Mouse (Mus musculus) erythroblast, embryonic 14.5 days (primary cell): ENCODE results near the gene Elp4. TPM values are rescaled to one million over a fixed set of nuclear protein-coding genes. Genes with fewer than 3 reads are reported as not detected.

Experiments
- H3K27me3 ChIP-seq: 2 replicates; pipeline ENCODE4 v1.6.1; 2012; ENCODE audit warnings: inconsistent platforms; ENCODE audit not compliant: control insufficient read depth
- H3K36me3 ChIP-seq: 2 replicates; pipeline ENCODE4 v1.6.1; 2012; ENCODE audit warnings: mild to moderate bottlenecking, inconsistent platforms; ENCODE audit not compliant: control insufficient read depth
- H3K4me1 ChIP-seq: 2 replicates; pipeline ENCODE4 v1.6.1; 2012; ENCODE audit warnings: inconsistent platforms; ENCODE audit not compliant: control insufficient read depth
- H3K4me3 ChIP-seq: replicated peaks from 2 replicates; pipeline ENCODE3; 2012; ENCODE audit warnings: moderate library complexity, mild to moderate bottlenecking, inconsistent platforms
- H3K9me3 ChIP-seq: 2 replicates; pipeline ENCODE4 v1.6.1; 2012; ENCODE audit warnings: low read length, inconsistent platforms, mixed read lengths; ENCODE audit not compliant: control insufficient read depth
- GATA1 ChIP-seq: IDR thresholded peaks from 2 replicates; pipeline ENCODE4 v1.6.1; 2012; ENCODE audit warnings: low read length, inconsistent platforms, mixed read lengths
- TAL1 ChIP-seq: IDR thresholded peaks from 3 replicates; pipeline ENCODE4 v1.6.1; 2012; ENCODE audit warnings: low read length, inconsistent platforms, mixed read lengths
- polyA plus RNA-seq: library from polyadenylated mRNA; stranded (reverse); fragments of >175 nt; gene quantifications from 2 replicates; pipeline ENCODE4 v1.2.3, GENCODE M21; 2012

The Elp4 gene
- polyA plus RNA-seq, 1 experiment, result 0.64 TPM

DNA sequence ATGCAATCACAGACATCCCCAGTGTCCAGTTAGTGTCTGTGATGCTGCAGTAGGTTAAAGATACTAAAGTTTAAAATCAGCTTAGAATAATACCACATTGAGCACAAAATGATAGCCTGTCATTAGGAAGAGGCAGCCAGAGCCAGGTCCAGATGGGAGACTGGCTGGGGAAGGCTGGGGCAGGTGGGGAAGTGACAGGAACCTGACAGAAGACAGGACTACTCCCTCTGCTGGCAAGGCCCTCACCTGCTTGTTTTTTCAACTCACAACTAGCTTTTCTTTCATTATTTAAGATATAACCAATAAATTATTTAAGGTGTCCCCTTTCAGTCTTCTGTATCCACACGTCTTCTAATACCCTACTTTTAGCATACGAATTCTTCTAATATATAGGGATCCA lies 104.5 kb downstream of the Elp4 start:
- Histone ChIP-seq H3K27me3 (no peaks in the 10 kb centered on the region), H3K4me3 (no peak overlapping the region), H3K9me3 (no peaks in the 10 kb centered on the region), H3K36me3 (no peaks in the 10 kb centered on the region), H3K4me1 (peaks cover 9% of the 10 kb centered on the region)
- TF ChIP-seq GATA1 (no peak), TAL1 (no peak)

DNA sequence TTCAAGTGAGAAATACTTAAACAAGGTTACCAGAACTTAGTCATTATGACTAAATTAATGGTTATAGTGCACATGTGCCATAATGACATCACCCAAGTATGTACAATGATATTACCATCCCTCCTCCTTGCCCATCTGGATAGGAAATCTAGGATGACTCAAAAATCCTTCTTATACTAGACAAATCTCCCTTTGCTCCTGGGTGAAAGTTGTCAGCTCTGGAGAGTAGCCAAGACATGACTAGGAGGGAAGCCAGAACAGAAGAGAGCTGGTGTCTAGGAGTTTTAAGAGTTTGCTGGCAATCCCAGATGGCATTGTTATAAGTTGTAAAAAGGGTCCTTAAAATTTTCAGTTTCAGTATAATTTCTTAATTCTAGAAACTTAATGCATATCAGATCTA lies 106.5 kb downstream of the Elp4 start:
- Histone ChIP-seq H3K36me3 (no peaks in the 10 kb centered on the region; the same call in 1 of the 2 replicates), H3K4me1 (no peaks in the 10 kb centered on the region), H3K9me3 (no peaks in the 10 kb centered on the region), H3K27me3 (no peaks in the 10 kb centered on the region), H3K4me3 (no peak overlapping the region)
- TF ChIP-seq TAL1 (no peak), GATA1 (no peak)

DNA sequence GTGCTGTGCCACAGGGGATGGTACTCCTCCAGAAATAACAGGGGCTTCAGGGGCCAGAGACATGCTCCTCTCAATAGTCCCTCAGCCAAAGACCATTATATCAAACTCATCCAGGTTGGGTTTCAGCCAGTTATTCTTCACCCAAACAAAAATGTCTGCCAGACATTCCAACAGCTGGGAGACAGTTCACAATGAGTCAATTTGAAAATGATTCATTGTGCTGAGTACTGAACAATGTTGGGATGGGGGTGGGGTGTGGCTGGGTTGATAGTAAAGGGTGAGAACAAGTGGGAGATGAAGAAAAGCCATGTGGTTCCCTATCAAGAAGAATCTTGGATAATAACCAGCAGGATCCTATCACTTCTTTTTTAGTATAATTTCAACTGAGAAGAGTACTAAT lies 108.3 kb downstream of the Elp4 start:
- no peaks in the 10 kb centered on the region for H3K4me1 ChIP-seq
- no peaks in the 10 kb centered on the region for H3K9me3 ChIP-seq
- H3K4me3 ChIP-seq, result no peak overlapping the region
- no peaks in the 10 kb centered on the region for H3K27me3 ChIP-seq
- TF ChIP-seq GATA1 (no peak), TAL1 (no peak)
- H3K36me3 ChIP-seq, result peaks cover 2% of the 10 kb centered on the region; the same call in 1 of the 2 replicates

DNA sequence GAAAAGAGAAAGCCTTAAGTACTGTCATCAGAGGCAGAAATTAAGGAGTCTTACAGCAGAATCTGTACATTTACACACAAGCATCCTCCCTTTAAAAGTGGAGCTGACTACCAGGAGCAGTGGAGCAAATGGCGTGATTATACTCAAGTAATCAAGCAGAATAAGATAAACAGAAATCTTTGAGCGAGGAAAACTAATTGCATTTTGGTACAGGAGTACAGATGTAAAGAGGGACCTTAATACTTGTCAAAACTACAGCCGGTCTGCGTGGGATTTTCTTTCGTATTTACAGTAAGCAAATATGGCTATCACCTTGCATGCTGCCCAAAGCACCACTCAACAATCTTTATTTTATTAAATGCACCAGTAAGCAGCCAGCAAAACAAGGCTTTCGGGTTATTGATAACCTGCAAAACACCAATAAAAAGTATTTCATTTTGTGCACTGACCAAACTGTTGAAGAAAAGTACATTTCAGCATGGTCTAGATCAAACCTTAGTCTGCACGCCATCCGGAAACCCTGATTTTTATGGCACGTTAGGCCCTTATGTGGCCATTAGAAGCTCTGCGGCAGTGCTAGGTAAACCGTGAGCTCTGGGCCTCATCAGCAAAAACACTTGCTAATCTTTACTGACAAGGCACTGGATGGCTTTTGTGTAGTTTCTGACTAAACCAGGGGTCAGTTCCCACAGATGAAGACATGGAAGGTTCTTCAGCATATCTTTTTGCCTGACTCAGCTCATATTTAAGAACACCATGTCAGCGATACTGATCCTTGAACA lies 111.8 kb downstream of the Elp4 start:
- peaks cover 2% of the 10 kb centered on the region; the same call in 1 of the 2 replicates for H3K36me3 ChIP-seq
- no peak overlapping the region for H3K4me3 ChIP-seq
- H3K9me3 ChIP-seq, result no peaks in the 10 kb centered on the region
- no peaks in the 10 kb centered on the region for H3K27me3 ChIP-seq
- no peak for TF ChIP-seq TAL1
- no peak for TF ChIP-seq GATA1
- no peaks in the 10 kb centered on the region for H3K4me1 ChIP-seq

DNA sequence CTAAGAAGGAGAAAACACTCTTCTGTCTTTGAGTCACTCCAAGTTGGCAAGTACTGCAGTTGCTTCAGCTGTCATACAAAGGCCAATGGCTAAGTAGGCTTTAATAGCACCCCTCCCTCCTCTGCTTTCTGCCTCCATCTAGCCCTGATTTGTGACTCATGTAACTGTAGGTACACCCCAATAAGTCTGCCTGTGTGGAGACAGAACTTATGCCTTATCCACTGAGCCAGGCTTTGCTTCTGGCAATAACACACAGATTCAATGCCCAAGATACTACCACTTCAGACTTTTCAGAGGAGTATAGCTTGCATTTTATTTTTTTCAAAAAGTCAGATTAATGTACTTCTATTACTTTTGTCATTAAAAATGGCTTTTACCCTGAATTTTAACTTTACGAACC lies 114.4 kb downstream of the Elp4 start:
- TF ChIP-seq TAL1 (no peak), GATA1 (no peak)
- H3K4me3 ChIP-seq, result no peak overlapping the region
- peaks cover 2% of the 10 kb centered on the region; the same call in 1 of the 2 replicates for H3K36me3 ChIP-seq
- no peaks in the 10 kb centered on the region for H3K27me3 ChIP-seq
- H3K9me3 ChIP-seq, result no peaks in the 10 kb centered on the region
- H3K4me1 ChIP-seq, result no peaks in the 10 kb centered on the region

DNA sequence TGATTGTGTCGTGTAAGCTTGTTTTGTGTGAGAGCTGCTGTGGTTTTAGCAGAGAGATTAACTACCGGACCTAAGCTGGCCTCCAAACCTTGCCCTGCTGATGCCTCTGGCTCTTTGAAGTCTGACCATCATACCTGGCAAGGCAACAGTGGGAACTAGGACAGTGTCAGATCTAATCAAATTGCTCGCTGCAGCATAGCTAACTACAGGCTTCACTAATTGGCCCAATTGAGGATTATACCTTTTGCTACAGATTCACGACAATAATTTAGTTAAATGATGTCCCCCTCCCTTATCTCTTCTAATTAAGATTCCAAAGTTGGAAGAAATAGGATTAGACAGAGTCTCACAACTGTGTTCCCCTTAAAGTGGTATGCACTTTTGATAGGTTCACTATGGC lies 116.6 kb downstream of the Elp4 start:
- Histone ChIP-seq H3K36me3 (peaks cover 1% of the 10 kb centered on the region; the same call in 1 of the 2 replicates), H3K4me1 (no peaks in the 10 kb centered on the region), H3K4me3 (no peak overlapping the region), H3K27me3 (no peaks in the 10 kb centered on the region), H3K9me3 (no peaks in the 10 kb centered on the region)
- TF ChIP-seq GATA1, result no peak
- no peak for TF ChIP-seq TAL1

DNA sequence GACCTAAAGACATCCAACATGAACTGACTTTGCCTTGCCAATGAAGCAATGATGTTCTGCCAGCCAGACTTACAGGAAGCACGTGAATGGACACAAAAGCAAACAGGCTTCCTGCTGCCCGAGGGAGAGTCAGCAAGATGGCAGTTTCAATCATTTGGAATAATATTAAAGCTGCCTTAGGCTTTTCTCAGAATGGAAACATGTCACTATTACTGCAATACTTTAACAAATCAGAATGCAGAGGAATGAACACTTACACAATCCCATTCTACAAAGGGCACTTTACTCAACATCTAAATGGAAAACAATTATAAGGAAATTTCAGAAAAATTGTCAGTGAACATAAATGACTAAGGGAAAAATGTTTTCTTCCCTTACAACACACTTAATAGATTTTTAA lies 117.4 kb downstream of the Elp4 start:
- no peaks in the 10 kb centered on the region for H3K27me3 ChIP-seq
- TF ChIP-seq GATA1, result no peak
- no peak for TF ChIP-seq TAL1
- H3K4me3 ChIP-seq, result no peak overlapping the region
- H3K9me3 ChIP-seq, result no peaks in the 10 kb centered on the region
- H3K36me3 ChIP-seq, result no peaks in the 10 kb centered on the region
- no peaks in the 10 kb centered on the region for H3K4me1 ChIP-seq

DNA sequence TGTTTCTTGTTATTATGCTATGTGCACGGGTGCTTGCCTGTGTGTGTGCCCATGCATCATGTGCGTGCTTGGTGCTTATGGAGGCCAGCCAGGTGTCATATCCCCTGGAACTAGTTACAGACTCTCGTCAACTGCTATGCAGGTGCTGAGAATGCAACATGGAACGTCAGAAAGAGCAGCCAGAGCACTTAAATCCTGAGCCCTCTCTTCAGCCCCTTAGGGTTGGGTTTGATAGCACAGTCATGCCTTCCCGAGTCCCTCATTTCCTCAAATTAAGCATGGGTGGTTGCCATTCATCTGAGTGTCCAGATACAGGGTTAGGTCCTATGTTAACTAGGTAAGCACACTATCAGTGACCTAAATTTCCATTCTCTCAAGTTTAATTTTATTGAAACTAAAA lies 121.5 kb downstream of the Elp4 start:
- no peaks in the 10 kb centered on the region for H3K36me3 ChIP-seq
- no peaks in the 10 kb centered on the region for H3K27me3 ChIP-seq
- H3K4me1 ChIP-seq, result no peaks in the 10 kb centered on the region
- H3K9me3 ChIP-seq, result no peaks in the 10 kb centered on the region
- no peak overlapping the region for H3K4me3 ChIP-seq
- no peak for TF ChIP-seq GATA1
- TF ChIP-seq TAL1, result no peak

DNA sequence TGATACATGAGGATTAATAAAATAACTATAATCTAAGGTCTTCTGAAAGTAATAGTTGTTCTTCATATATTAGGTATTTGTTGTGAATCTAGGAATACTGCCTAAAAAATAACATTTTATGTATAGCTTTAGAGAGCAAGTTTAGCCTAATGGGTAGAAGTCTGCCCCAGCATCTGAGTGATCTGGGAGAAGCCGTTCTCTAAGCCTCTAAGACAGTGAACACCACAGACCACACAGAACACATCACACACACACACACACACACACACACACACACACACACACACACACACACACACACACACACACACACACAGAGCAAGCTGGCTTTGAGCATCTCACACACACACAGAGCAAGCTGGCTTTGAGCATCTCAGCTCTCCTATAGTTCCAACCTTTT lies 123.6 kb downstream of the Elp4 start:
- Histone ChIP-seq H3K27me3 (no peaks in the 10 kb centered on the region), H3K36me3 (no peaks in the 10 kb centered on the region), H3K9me3 (no peaks in the 10 kb centered on the region), H3K4me3 (no peak overlapping the region), H3K4me1 (no peaks in the 10 kb centered on the region)
- TF ChIP-seq GATA1, result no peak
- TF ChIP-seq TAL1, result no peak
